In the genomic region with DNA sequence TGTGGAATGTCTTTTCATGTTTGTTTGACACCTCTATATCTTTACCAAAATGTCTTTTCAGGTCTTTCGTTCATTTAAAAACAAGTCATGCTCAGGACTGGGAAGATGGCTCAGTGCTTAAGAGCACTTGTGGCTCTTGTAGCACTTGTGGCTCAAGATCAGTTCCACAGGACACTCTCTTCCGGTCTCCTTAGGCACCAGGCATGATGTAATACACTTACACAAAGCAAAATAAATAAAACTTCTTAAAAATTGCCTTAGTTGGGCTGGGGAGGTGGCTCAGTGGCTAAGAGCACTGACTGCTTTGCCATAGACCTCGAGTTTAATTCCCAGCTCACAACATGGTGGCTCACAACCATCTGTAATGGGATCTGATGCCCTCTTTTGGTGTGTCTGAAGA, we compare ENCODE assay signal across 34 mouse cellular contexts. TPM values are rescaled to one million over a fixed set of nuclear protein-coding genes. Genes with fewer than 3 reads are reported as not detected.
"Had no signal": no experiment of that assay in that cellular context is flagged by ENCODE, and none has a peak within 500 bp of the region (broad histone marks: within the 10 kb centered on the region; RNA-seq: fewer than 3 reads in every experiment).

No protein-coding gene starts in this region.

- H3K4me3 ChIP-seq: embryonic facial prominence, embryonic 10.5 days; embryonic facial prominence, embryonic 12.5 days; embryonic facial prominence, embryonic 13.5 days; embryonic facial prominence, embryonic 15.5 days; erythroblast, embryonic 14.5 days; forebrain, embryonic 10.5 days; forebrain, embryonic 12.5 days; forebrain, embryonic 13.5 days; forebrain, embryonic 15.5 days; gastrocnemius, adult 2 months; heart, adult 2 months had no signal

- H3K4me2 ChIP-seq: embryonic facial prominence, embryonic 12.5 days; embryonic facial prominence, embryonic 13.5 days; embryonic facial prominence, embryonic 15.5 days; forebrain, embryonic 12.5 days; forebrain, embryonic 13.5 days; forebrain, embryonic 15.5 days had no signal

- H3K9ac ChIP-seq: embryonic facial prominence, embryonic 12.5 days; embryonic facial prominence, embryonic 13.5 days; embryonic facial prominence, embryonic 15.5 days; forebrain, embryonic 12.5 days; forebrain, embryonic 13.5 days; forebrain, embryonic 15.5 days; forebrain, postnatal 0 days had no signal

- H3K36me3 ChIP-seq: embryonic facial prominence, embryonic 10.5 days; embryonic facial prominence, embryonic 12.5 days; embryonic facial prominence, embryonic 13.5 days; embryonic facial prominence, embryonic 15.5 days; forebrain, embryonic 10.5 days; forebrain, embryonic 12.5 days; forebrain, embryonic 15.5 days had no signal

- ATAC-seq: forebrain, embryonic 13.5 days; forebrain, embryonic 14.5 days; forebrain, embryonic 15.5 days; forebrain, embryonic 16.5 days; forebrain, postnatal 0 days had no signal

- H3K27me3 ChIP-seq: embryonic facial prominence, embryonic 12.5 days; embryonic facial prominence, embryonic 13.5 days; embryonic facial prominence, embryonic 15.5 days; forebrain, embryonic 12.5 days; forebrain, embryonic 13.5 days; forebrain, embryonic 15.5 days had no signal

- H3K4me1 ChIP-seq: embryonic facial prominence, embryonic 10.5 days; embryonic facial prominence, embryonic 12.5 days; embryonic facial prominence, embryonic 13.5 days; embryonic facial prominence, embryonic 15.5 days; forebrain, embryonic 10.5 days; forebrain, embryonic 12.5 days; forebrain, embryonic 13.5 days; forebrain, embryonic 15.5 days had no signal

- DNase-seq: cerebellum, adult 2 months; cerebellum, adult 8-10 months; cerebellum, adult 9-10 months; cerebellum, adult 9-11 months; cerebellum, postnatal 10 days; cerebellum, postnatal 14 days; cerebellum, postnatal 25 days; cerebellum, postnatal 36 days; embryo, embryonic 11 days; forebrain, postnatal 0 days; gastrocnemius, adult 2 months; gastrocnemius, postnatal 10 days; gastrocnemius, postnatal 14 days; gastrocnemius, postnatal 25 days; gastrocnemius, postnatal 36 days; heart, adult 18-20 months; heart, adult 2 months had no signal

- H3K9me3 ChIP-seq: embryonic facial prominence, embryonic 10.5 days; embryonic facial prominence, embryonic 12.5 days; embryonic facial prominence, embryonic 13.5 days; embryonic facial prominence, embryonic 15.5 days; forebrain, embryonic 10.5 days; forebrain, embryonic 12.5 days; forebrain, embryonic 13.5 days; forebrain, embryonic 15.5 days had no signal

- H3K27ac ChIP-seq: embryonic facial prominence, embryonic 10.5 days; embryonic facial prominence, embryonic 12.5 days; embryonic facial prominence, embryonic 13.5 days; embryonic facial prominence, embryonic 15.5 days; forebrain, embryonic 10.5 days; forebrain, embryonic 12.5 days; forebrain, embryonic 13.5 days; forebrain, embryonic 15.5 days; gastrocnemius, adult 2 months; heart, adult 2 months had no signal

RNA-seq across cellular contexts. Expression of gene Ermap, which starts 28.5 kb away (rescaled TPM):
- total RNA-seq: gastrocnemius, adult 18-20 months; gastrocnemius, adult 2 months; gastrocnemius, adult 8-10 months; gastrocnemius, postnatal 25 days; gastrocnemius, postnatal 36 days; heart, adult 18-20 months had no signal

RNA-seq across cellular contexts. Expression of gene Tmem269, which starts 56.7 kb away (rescaled TPM):
- total RNA-seq: forebrain, postnatal 0 days; gastrocnemius, adult 18-20 months; gastrocnemius, adult 2 months; gastrocnemius, postnatal 10 days; gastrocnemius, postnatal 14 days; gastrocnemius, postnatal 36 days; gastrocnemius, postnatal 4 days; granulocyte monocyte progenitor cell, adult 5-6 weeks; heart, adult 18-20 months; heart, adult 2 months had no signal
- polyA plus RNA-seq: embryonic facial prominence, embryonic 11.5 days; embryonic facial prominence, embryonic 12.5 days; embryonic facial prominence, embryonic 13.5 days; erythroblast, embryonic 14.5 days; forebrain, embryonic 10.5 days; forebrain, embryonic 11.5 days; forebrain, embryonic 12.5 days; forebrain, embryonic 13.5 days had no signal
